Mouse (Mus musculus) embryonic fibroblast, embryonic 13.5 days (primary cell): ENCODE measurements around the gene Pithd1. TPM values are rescaled to one million over a fixed set of nuclear protein-coding genes. Genes with fewer than 3 reads are reported as not detected.

Source experiments
- H3K27ac ChIP-seq: 2 replicates; pipeline ENCODE4 v1.5.1; 2012; ENCODE audit warnings: low read length, control low read depth, inconsistent platforms; ENCODE audit not compliant: insufficient read depth
- H3K4me1 ChIP-seq: 2 replicates; pipeline ENCODE4 v1.6.1; 2011; ENCODE audit warnings: low read length; ENCODE audit not compliant: control insufficient read depth, insufficient read depth
- H3K4me3 ChIP-seq: 2 replicates; pipeline ENCODE4 v1.5.1; 2011; ENCODE audit warnings: mild to moderate bottlenecking, control low read depth, low read length; ENCODE audit not compliant: insufficient read depth
- CTCF ChIP-seq: IDR thresholded peaks from 2 replicates; pipeline ENCODE4 v1.5.1; 2011; ENCODE audit warnings: mild to moderate bottlenecking, control low read depth, low read length, moderate library complexity, borderline replicate concordance; ENCODE audit not compliant: insufficient read depth
- POLR2A ChIP-seq: IDR thresholded peaks from 2 replicates; pipeline ENCODE4 v1.6.1; 2011; ENCODE audit warnings: low read depth, mild to moderate bottlenecking, control low read depth, low read length, moderate library complexity
- polyA plus RNA-seq: library from polyadenylated mRNA; stranded (reverse); fragments of >200 nt; gene quantifications from 2 replicates; pipeline ENCODE4 v1.2.4, GENCODE M21; 2011; ENCODE audit warnings: low read depth; ENCODE audit not compliant: missing spikeins, insufficient read length

The Pithd1 gene
- 17.5 and 22.1 TPM in 2 replicates for polyA plus RNA-seq

GRCm38 (mm10) chr4:135986943-135987710 is at the start of gene Pithd1:
Gene Pithd1 (minus strand): TSS chr4:135987264.
- Histone ChIP-seq H3K4me3 (peak within 1 kb of the TSS; percentile 76), H3K4me1 (peaks cover 4% of the 10 kb centered on the region), H3K27ac (peak within 1 kb of the TSS; percentile 28; the same call in 1 of the 2 replicates)
- TF ChIP-seq CTCF (no peak), POLR2A (peak; percentile 94)

- no peak overlapping the region for H3K4me3 ChIP-seq
- no peak for TF ChIP-seq CTCF
- TF ChIP-seq POLR2A, result no peak
- no peaks in the 10 kb centered on the region; the same call in 1 of the 2 replicates for H3K4me1 ChIP-seq
- no peak overlapping the region for H3K27ac ChIP-seq
Observed at GRCm38 (mm10) chr4:136035078-136035477, 48.0 kb upstream of the Pithd1 start.

- no peak overlapping the region for H3K27ac ChIP-seq
- H3K4me1 ChIP-seq, result peaks cover 4% of the 10 kb centered on the region
- no peak overlapping the region for H3K4me3 ChIP-seq
- TF ChIP-seq POLR2A (no peak), CTCF (no peak)
Observed at GRCm38 (mm10) chr4:136033231-136033630, 46.2 kb upstream of the Pithd1 start.

- no peak for TF ChIP-seq POLR2A
- no peak for TF ChIP-seq CTCF
- Histone ChIP-seq H3K27ac (peak overlapping the region; percentile 17), H3K4me3 (no peak overlapping the region), H3K4me1 (peaks cover 5% of the 10 kb centered on the region)
Observed at GRCm38 (mm10) chr4:136030968-136031909, 44.2 kb upstream of the Pithd1 start.

- Histone ChIP-seq H3K4me3 (no peak overlapping the region), H3K27ac (peak overlapping the region; percentile 82), H3K4me1 (peaks cover 5% of the 10 kb centered on the region)
- TF ChIP-seq POLR2A (no peak), CTCF (no peak)
Observed at GRCm38 (mm10) chr4:136028689-136029088, 41.6 kb upstream of the Pithd1 start.

- TF ChIP-seq POLR2A (no peak), CTCF (no peak)
- peak overlapping the region; percentile 82 for H3K27ac ChIP-seq
- H3K4me1 ChIP-seq, result peaks cover 5% of the 10 kb centered on the region
- H3K4me3 ChIP-seq, result no peak overlapping the region
Observed at GRCm38 (mm10) chr4:136028132-136028564, 41.1 kb upstream of the Pithd1 start.

GRCm38 (mm10) chr4:136027416-136028131 is 40.5 kb upstream of the Pithd1 start:
- TF ChIP-seq CTCF (no peak), POLR2A (no peak)
- H3K27ac ChIP-seq, result 0 out of 2 replicates have a peak overlapping the region, but pooled peaks have one; percentile 3

GRCm38 (mm10) chr4:136025350-136025749 is 38.3 kb upstream of the Pithd1 start:
- no peak overlapping the region for H3K27ac ChIP-seq
- H3K4me3 ChIP-seq, result no peak overlapping the region
- no peak for TF ChIP-seq CTCF
- TF ChIP-seq POLR2A, result no peak
- H3K4me1 ChIP-seq, result peaks cover 5% of the 10 kb centered on the region; the same call in 1 of the 2 replicates

More at GRCm38 (mm10) chr4:136027416-136028131, 40.5 kb upstream of the Pithd1 start:
- Histone ChIP-seq H3K4me3 (no peak overlapping the region), H3K4me1 (peaks cover 5% of the 10 kb centered on the region)

- Histone ChIP-seq H3K4me3 (no peak overlapping the region), H3K27ac (no peak overlapping the region), H3K4me1 (peaks cover 9% of the 10 kb centered on the region; the same call in 1 of the 2 replicates)
- no peak for TF ChIP-seq CTCF
- no peak for TF ChIP-seq POLR2A
Observed at GRCm38 (mm10) chr4:136022924-136023323, 35.9 kb upstream of the Pithd1 start.
